Mouse (Mus musculus): ENCODE results near the gene Lenep.

The Lenep gene

DNA sequence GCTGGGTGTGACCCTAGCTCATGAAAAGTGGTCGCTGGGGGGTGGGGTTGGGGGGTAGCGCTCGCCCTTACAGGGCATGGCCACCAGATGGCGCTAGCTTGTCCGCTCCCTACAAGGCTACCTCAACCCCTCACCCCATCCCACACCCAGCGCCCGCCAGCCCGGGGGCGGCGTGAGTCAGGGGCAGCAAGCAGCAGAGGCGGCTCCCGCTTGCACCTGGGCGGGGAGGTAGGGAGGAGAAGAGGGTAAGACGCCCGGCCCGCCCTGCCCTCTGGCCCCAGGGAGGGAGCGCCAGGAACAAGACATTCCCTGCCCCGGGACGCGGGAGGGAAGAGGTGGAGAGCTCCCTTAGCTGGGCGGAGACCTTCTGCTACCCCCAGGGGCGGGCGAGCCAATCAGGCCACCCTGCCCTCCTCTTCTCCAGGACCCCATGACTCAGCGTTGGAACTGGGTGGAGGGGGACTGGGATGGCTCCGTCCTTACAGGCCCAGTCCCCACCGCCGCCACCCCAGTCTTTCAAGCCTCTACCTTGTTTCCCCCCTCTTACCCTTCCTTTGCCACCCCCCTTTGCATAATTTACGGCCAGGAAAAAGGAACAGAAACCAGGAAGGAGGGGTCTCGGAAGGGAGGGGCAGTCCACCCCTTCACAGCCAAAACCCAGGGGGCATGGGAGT is 24.1 kb downstream of the Lenep start:
- DNase-seq (ENCODE audit: low spot score in 2 of 2) = peak; percentile 60 to 86

DNA sequence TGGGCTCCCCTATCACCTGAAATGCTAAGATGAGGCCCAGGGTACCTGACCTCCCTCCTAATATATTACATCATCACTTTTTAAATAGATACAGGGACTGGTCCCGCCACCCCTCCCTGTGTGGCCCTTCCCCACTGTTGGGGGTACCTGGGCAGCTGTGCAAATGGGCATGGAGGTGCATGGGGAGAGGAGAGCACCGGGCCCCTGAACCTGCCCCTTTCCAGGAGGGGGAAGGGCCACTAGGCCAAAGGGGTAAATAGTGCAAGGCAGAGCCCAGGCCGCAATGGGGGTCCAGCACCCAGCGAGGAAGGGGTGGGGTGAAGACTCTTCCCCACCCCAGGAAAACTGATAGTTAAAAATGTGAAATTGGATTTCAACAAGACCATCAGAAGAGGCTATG is 24.8 kb downstream of the Lenep start:
- no peak for DNase-seq (ENCODE audit: low spot score in 2 of 2)

DNA sequence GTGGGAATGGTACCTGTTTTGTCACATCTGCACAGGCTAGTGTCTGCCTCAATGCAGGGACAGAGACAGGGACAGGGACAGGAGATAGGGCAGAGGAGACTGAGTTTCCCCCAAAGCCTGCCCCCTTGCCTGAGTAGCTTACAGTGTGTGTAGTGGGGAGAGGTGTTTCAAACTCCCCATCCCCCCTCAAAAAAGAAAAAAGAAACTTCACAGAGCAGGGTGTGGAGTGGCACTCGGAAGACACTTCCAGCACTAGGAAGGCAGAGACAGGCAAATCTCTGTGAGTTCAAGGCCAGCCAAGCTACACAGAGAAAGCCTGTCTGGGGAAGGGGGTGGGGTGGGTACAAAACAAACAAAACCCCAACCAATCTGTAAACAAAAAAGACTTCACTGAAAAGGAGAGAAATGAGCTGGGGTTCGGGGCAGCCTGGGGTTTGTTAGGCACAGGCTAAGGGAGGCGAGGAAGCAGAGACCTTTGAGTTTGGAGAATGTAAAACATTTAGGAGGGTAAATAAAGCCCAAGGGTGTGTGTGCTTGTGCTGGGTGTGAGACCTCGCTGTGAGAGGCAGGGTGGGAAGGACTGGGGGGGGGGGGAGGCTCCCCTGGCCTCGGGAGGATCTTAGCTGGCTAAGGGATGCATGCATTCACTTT is 28.9 kb downstream of the Lenep start:
- DNase-seq (ENCODE audit: low spot score in 2 of 2) = no peak

DNA sequence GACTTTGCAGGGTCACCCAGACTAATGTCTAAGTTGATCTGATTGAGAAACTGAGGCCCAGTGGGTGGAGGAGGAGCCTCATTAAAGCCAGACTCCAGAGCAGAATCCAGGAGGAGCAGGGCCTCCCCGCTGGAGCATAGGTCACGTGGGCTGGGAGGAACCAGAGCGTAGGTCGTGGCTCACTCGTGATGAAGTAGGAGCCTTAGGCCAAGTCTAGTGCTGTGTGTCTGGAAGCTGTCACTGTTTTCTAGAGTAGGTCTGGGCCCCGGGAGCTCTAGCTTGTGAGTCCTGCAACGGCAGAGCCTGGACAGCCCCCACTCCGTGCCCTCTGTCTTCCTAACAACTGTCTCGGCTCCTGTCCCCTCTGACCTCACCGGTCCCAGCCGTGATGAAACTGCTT is 35.3 kb downstream of the Lenep start:
- DNase-seq (ENCODE audit: low spot score in 2 of 2) = no peak

DNA sequence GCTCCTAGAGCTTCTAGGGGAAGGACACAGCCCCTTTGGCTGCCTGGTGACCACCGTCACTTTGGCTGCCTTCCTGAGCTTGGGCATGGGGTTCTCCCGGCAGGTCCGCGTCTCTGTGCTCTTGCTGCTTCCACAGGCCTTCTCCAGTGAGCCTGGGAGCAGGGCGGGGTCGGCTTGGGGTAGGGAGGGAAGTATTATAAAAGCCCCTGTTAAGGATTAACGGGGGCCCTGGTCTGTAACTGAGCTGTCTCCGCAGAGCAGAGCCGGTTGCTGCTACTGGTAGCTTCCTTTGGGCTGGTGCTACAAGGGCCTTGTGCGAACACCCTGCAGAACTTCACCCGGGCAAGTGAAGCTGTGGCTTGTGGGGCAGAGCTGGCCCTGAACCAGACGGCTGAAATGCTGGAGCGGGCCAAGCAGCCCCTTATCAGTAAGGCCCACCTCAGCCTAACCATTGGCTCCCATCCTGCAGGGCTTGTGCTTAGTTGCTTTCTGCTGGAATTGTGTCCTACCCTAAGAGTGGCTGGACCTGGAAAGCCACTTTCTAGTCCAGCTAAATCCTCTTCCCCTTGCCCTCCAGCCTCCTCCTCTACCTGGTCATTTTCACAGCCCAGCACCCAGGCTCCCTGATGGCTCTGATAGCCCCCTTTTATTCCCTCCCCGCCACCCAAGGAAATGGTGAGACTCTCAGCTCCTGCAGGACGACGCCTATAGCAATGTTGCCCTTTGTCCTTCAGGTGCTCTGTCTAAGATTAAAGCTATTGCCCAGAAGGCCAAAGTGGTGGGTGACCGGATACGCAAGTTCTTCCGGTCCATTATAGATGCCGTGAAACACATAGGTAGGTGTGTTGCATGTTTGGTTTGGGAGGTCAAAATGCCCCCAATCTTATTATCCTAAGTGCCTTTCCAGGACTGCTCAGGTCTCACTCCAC is 36.8 kb downstream of the Lenep start:
- no peak for DNase-seq (ENCODE audit: low spot score in 2 of 2)

DNA sequence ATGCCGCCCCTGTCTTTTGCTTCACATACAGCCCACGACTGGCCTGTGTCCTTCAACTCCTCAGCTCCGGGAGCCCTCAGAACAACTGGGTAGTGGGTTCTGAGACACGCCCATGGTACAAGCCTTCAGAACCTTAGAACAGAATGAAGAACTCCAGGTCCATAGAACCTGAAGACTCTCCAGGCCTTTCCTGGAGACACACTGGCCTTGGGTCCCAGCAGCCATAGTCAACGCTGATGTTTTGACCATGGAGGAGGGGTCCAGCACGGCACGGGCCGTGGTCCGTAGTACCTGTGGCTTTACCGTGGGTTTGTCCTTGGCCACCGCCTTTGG is 37.5 kb downstream of the Lenep start, which contains the start of gene Dcst1:
Gene Dcst1 (minus strand): TSS at position 101 of the 333 bp plus-strand sequence.
- DNase-seq (ENCODE audit: low spot score in 2 of 2) = no peak

DNA sequence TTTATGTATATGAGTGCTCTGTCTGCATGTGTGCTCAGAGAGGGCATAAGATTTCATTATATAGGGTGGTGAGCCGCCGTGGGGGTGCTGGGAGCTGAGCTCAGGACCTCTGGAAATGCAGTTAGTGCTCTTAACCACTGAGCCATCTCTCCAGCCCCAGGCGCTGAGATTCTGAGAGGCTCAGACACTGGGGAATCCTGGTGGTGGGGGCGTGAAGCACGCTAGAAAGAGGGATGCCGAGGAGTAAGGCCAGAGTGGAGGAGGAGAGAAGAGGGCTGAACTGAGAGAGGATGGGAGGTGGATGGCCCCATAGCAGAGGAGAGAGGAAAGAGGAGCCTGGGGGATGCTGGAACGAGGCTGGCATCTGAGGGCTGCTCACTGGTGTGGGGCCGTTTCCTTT is 38.0 kb downstream of the Lenep start:
- no peak for DNase-seq (ENCODE audit: low spot score in 2 of 2)

DNA sequence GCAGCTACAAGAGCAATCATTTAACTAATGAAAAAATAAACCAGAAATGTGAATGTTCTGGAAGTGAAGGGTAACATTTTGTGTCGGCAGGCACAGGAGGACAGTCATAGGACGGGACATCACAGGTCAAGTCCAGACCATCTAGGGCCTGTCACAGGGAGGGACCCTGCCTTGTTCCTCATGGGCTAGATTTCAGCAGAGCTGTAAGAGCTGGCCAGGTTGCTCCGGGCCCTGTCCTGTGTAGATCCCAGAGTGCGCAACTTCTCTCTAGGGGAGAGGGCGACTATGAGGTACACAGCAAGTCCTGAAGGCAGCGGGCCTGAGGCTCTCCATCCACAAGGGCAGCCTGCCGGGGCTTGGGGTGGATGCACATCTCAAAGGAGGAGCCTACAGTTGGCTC is 40.9 kb downstream of the Lenep start, which contains the start of gene Dcst2:
Gene Dcst2 (plus strand): TSS at position 301 of the 400 bp plus-strand sequence.
- DNase-seq (ENCODE audit: low spot score in 2 of 2) = no peak

DNA sequence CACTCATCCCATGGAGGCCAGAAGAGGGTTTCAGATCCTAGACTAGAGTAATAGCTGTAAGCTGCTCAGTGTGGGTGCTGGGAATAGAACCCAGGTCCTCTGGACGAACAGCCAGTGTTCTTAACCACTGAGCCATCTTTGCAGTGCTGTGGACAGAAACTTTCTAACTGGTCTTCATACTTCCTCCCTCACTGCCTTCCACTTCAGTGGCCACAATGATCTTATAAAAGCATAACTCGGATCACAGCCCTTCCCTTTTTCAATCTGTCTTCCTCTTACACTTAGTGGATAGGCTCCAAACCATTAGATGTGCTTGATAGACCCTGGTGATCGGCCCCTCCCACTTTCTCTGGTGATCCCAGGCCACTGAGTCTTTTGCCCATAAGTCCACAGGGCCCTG is 42.4 kb downstream of the Lenep start:
- no peak for DNase-seq (ENCODE audit: low spot score in 2 of 2)

DNA sequence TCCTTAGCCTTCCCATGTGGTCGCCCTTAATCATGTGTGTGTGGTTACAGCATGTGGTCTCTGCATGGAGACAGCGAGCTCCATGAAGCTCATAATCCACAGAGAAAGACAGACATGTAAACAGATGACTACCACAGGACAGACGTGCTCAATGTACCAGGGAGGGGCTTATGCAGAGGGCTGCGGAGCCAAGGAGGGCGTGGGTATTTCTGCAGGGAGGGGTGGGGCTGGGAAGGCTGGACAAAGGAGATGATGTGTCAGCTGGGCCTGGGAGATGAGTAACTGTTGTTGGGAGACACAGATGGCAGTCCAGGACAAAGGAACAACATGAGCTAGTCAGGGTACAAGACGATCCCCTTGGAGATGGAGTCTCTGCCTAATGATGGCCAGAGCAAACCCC is 43.0 kb downstream of the Lenep start:
- DNase-seq (ENCODE audit: low spot score in 2 of 2) = no peak

DNA sequence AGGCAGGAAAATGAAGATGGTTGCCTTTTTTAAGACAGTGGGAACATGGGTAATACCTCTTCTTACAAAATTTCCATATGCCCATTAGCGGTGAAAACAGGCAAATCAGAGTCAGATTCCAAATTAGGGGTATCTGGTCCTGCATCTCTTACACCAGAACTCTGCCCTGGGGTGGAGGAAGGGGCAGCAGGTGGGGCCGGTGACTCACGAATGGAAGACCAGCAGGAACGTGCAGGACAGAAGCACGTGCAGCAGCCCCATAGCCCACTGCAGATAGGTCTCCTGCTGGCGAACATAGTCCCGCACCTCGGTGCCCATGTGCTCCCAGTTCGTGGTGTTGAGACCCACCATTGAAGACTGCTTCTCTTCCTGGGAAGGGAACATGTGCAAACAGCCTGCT is 46.6 kb downstream of the Lenep start:
- no peak for DNase-seq (ENCODE audit: low spot score in 2 of 2)

DNA sequence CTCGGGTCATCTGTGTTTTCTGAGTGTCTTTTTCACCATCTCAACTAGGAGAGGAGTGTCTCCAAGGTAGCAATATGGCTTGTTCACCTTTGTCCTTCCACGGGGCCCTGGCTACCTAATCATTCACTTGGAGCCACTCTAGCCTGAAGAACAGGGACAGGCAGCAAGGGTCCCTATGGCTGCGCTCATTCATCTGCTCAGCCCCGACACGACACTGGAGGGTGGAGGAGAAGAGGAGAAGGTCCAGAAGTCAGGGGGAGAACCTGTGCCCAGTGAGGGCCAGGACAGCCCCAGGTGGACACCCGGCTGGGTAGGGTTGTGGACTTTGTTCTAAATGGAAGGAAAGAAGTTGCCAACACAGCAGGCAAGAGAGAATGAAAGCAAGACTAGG is 47.1 kb downstream of the Lenep start:
- no peak for DNase-seq (ENCODE audit: low spot score in 2 of 2)

DNA sequence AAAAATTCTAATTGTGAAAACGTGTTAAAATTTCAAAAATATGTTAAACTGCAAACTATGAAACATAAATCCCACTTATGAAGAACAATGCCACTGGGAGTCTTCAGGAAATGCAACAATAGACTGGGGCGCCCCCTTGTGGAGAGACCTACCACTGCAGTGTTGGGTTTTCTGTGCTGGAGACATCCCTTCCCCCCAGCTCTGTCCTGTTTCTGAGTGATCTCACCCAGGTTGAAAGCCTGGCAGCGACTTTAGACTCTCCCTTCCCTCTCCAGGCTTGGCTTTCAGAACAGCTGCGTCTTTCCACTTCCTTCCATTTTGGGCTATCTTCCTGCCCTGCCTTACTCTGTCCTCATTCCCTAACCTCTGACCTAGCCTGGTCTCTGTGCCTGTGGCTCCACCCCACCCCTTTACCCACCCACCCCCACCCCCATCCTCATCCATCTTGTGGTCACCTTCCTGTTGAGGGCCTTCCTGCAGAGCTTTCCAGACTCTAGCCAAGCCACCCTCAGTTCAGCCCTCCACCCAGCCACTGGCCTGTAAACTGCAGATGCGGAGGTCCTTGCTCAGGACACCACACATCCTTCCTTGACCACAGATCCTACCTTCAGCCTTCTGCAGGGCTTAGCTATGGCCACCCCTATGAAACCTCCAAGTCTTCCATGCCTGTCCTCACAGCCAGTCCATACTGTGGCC is 47.6 kb downstream of the Lenep start:
- peak; percentile 72 to 91 for DNase-seq (ENCODE audit: low spot score in 2 of 2)

DNA sequence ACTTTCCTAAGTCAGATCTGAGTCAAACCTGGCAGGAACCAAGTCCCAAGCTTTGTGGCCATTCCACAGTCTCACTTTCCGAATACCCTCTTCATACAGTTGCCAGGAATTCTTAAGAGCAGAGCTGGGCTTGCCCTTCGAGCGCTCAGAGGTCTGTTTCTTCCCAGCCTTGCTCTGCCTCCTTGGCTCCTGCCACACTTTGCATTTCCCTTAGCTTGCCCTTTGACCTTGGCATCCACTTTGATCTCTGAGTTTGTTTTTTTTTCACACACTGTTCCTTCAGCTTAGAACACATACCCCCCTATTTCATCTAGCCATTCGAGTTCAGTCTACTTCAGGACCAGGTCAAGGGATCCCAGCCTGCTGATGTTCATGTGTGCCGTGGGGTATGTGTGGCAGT is 51.3 kb downstream of the Lenep start:
- no peak for DNase-seq (ENCODE audit: low spot score in 2 of 2)

Measured in spleen, postnatal 4 days (tissue).